Mouse (Mus musculus) testis, postnatal 14 days (tissue): ENCODE data around the gene V1ra8.
"Not testable (repeated sequence)": the region's sequence is repeated elsewhere in the genome, so short reads cannot be mapped to it uniquely, and the experiment has no call there.

ENCODE experiments used
- DNase-seq: peaks from one replicate; pipeline ENCODE4 v3.0.0; 2021; ENCODE audit warnings: low spot score

The V1ra8 gene

DNA sequence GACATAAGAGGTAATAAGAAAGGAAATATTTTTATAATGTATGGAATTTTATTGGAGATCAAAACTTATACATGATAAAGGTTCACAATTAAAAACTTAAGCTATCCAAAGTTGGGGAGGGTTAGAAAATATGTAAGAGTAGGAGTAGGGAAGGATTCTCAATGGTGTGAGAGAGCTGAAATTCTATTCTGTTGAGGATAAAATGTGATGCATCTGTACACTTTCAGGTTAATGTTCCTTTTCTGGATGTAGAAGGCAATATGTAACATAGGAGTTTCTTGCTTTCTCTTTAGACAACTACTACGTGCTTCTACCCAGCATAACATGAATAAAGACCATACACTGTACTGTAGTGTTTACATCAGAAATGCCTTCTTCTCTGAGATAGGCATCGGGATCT, at the start of gene V1ra8:
TSS of gene V1ra8 (plus strand) at position 301 of the 400 bp plus-strand sequence.
- not testable (repeated sequence) for DNase-seq

DNA sequence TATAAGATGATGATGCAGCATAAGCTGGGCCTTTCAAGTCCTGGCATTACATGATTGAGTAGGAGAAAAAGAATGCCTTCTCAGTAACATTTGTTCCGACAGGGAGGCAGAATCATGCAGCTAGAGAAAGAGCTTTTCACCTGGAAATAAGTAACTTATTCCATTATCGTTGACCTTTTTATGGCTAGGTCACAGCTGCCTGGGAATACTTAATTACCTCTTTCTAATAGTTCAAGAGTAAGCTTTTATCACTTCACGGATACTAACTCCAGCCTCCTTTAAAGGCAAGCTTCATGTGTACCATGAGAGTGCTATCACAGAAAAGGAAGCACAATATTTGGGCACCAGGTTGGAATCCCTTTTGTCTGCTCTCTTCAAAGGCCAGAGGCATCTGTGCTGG, 42.5 kb upstream of the V1ra8 start:
- no peak for DNase-seq

DNA sequence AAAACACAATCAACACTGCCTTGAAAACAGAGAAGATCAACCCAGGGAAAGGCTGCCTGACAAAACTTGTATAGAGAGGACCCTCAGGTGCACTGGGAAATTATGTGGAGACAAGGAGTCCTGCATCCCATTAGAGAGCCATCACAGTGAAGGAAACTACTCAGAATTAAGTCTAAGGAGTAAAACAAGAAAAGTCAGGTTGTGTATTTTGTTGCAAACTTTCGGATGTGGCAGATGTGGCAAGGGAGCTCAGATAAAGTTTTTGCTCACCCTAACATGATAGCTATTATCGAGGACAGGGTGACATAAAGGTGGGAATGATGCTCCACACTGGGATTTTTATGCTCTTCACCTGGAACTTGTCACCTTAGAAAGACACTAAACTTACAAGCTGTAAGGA, 28.1 kb upstream of the V1ra8 start, which contains the start of gene Vmn1r52:
TSS of gene Vmn1r52 (plus strand) at position 301 of the 400 bp plus-strand sequence.
- no peak for DNase-seq

DNA sequence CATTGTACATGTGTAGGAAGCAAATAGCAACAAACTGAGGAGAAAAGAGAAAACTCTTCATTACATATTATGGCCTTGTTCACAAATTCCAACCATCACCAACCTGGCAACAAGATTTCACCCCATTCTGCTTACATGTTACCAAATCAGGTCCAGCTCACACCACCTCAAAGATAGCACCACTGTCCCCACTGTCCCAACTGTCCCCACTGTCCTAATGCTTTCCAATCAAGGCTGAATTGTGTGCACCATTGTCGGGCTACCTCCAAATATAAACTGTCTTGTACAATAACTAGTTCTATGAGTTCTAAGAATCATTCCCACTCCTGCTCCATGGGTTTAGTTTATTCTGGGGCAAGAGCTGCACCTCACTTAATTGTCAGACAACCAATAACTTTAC, 21.7 kb downstream of the V1ra8 start, which contains the start of gene Vmn1r53:
TSS of gene Vmn1r53 (minus strand) at position 101 of the 400 bp plus-strand sequence.
- DNase-seq, result no peak

DNA sequence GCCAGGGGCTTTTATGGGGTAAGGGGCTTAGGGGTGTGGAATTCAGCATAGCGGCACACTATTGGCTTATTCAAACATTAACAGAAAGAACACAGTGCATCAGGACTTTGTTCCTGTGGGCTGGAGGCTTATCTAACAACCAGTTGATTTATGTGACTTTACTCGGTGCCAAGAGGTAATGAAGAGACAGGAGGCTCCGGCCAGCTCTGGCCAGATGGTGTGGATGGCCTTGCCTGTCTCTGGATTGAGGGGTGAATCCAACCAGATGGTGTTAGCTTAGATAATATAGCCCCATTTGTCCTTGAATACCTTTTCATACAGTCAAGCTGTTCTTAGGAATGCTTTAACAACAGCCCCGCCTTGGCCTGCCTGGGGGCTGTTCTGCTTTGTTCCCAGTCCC, 29.5 kb downstream of the V1ra8 start:
- not testable (repeated sequence) for DNase-seq

DNA sequence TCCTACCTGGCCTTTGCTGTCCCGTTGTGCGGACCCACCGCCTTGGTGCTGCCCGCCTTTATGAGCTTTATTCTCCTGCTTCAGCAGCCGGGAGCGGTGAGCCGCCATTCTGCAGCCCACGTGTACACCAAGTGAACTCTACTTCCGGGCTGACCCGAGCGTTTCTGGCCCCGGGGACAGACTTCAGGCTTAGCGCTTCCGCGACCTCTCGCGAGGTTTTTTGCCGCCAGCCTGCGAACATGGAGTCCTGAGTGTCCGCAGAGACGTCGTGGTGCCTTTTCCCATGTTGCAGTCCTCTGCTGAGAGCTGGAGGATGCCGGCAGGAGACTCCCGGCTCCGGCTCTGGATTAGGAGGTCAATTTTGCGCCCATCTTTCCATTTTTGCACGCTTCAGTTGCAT, 30.1 kb downstream of the V1ra8 start:
- DNase-seq, result peak; percentile 10

DNA sequence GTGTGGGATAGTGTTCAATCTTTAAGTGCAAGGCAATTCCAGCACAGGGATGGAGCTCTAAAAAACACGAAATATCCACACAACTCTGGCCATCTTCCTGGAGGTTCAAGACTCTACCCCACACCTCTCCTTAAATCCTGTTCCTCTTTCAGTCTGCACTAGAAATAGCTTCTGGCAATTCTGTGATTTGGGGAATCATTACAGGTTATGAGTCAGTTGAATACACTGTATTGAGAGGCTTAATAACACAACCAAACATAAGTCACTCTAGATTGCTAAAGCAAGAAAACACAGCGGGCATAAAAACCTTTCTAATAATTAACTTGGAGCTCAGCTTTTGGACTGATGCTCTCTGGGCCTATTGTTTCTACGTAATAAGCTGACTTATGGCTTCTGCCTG, 41.4 kb downstream of the V1ra8 start:
- DNase-seq, result no peak

DNA sequence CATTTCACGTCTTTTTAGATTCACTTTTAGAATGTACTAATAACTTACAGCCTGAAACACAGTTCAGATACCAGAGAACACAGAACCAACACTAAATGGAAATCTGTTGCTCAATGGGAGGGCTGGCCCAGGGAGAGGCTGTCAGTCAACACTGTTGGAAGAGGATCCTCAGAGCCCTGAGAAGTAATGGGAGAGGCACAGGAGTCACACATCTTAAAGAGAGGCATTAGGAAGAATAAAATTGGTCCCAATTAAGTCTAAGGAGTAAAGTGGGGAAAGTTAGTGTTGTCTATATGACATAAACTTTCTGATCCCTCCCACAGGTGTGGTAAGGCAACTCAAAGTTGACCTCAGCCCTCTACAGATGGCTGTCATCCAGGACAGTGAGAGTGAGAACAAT, 43.4 kb downstream of the V1ra8 start, which contains the start of gene Vmn1r54:
TSS of gene Vmn1r54 (plus strand) at position 301 of the 400 bp plus-strand sequence.
- no peak for DNase-seq
